25 mouse cellular contexts compared by ENCODE assay signal in the genomic region with DNA sequence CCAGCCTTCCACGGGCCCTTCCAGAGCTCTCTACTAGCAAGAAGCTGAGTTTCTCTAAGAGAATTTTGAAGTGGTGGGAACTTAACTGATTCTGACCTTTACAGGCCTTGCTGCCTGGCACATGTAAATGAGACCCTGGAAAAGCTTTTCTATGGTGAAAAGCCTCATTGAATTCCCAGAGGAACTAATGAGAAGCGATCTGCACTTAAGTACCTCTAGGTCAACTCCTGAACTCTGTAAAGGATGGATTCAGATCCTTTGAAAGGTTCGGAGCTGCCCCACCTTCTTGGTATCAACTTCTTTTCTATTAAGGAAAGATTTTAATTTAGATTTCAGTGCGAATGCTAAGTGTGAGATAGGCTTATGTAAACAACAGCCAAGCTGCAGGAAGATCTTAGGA.
"Had no signal": no experiment of that assay in that cellular context is flagged by ENCODE, and none has a peak within 500 bp of the region (broad histone marks: within the 10 kb centered on the region; RNA-seq: fewer than 3 reads in every experiment).

No protein-coding gene starts in this region.

- ATAC-seq: hindbrain, embryonic 16.5 days; inflammation-experienced regulatory T-cells, adult 6 months; intestine, postnatal 0 days had no signal

- H3K4me2 ChIP-seq: heart, embryonic 11.5 days; heart, embryonic 13.5 days; heart, embryonic 15.5 days; hindbrain, embryonic 12.5 days; hindbrain, embryonic 14.5 days; intestine, embryonic 15.5 days; limb, embryonic 12.5 days; liver, embryonic 11.5 days had no signal

- H3K27ac ChIP-seq: heart, adult 2 months; heart, embryonic 13.5 days; heart, embryonic 15.5 days; hindbrain, embryonic 12.5 days; hindbrain, embryonic 14.5 days; intestine, embryonic 15.5 days; layer of hippocampus, adult 2 months; left cerebral cortex, adult 2 months; limb, embryonic 10.5 days; limb, embryonic 12.5 days had no signal

- H3K27me3 ChIP-seq: heart, embryonic 13.5 days; heart, embryonic 15.5 days; hindbrain, embryonic 12.5 days; intestine, embryonic 15.5 days; limb, embryonic 12.5 days had no signal

- DNase-seq: gastrocnemius, postnatal 14 days; gastrocnemius, postnatal 36 days; heart, adult 2 months; heart, postnatal 14 days; heart, postnatal 4 days; kidney, adult 18-20 months; kidney, adult 8-10 months; kidney, postnatal 10 days; kidney, postnatal 4 days; liver had no signal

- H3K9me3 ChIP-seq: heart, embryonic 13.5 days; heart, embryonic 15.5 days; hindbrain, embryonic 10.5 days; hindbrain, embryonic 12.5 days; intestine, embryonic 15.5 days; limb, embryonic 10.5 days; limb, embryonic 12.5 days had no signal

- H3K4me1 ChIP-seq: limb, embryonic 12.5 days had no signal

- H3K4me3 ChIP-seq: heart, adult 2 months; heart, embryonic 13.5 days; heart, embryonic 15.5 days; hindbrain, embryonic 10.5 days; hindbrain, embryonic 12.5 days; intestine, embryonic 15.5 days; layer of hippocampus, adult 2 months; left cerebral cortex, adult 2 months; limb, embryonic 10.5 days; limb, embryonic 12.5 days had no signal

- H3K9ac ChIP-seq: heart, embryonic 13.5 days; heart, embryonic 15.5 days; hindbrain, embryonic 12.5 days; hindbrain, embryonic 14.5 days; intestine, embryonic 15.5 days; limb, embryonic 12.5 days had no signal
